In genomic region chr12:109441366-109441765, GRCm38 (mm10) we compare ENCODE assay signal across 8 mouse cellular contexts. TPM values are rescaled to one million over a fixed set of nuclear protein-coding genes. Genes with fewer than 3 reads are reported as not detected.
A peak's percentile ranks its signal among the peaks of the same experiment; 100 is the strongest.
DNase-seq lines count a peak whose midpoint lies in the region; ATAC-seq and TF ChIP-seq lines count a peak whose summit lies in the region.

No protein-coding gene starts in this region.

- no peaks in the 10 kb centered on the region for H3K27me3 ChIP-seq in lung, postnatal 0 days (replicated peaks; ENCODE audit: insufficient read depth, low read length)
- 0 out of 2 replicates have a peak, but pooled peaks cover 3% of the 10 kb centered on the region for H3K27me3 ChIP-seq in stomach, embryonic 15.5 days (replicated peaks)

- peaks cover 24% of the 10 kb centered on the region for H3K4me1 ChIP-seq in lung, postnatal 0 days (ENCODE audit: insufficient read depth, low read depth, low read length)
- peaks cover 77% of the 10 kb centered on the region for H3K4me1 ChIP-seq in stomach, embryonic 15.5 days

- no peak for TF ChIP-seq EP300 in lung, postnatal 0 days (IDR thresholded peaks at IDR 0.05)

- no peak overlapping the region for H3K4me2 ChIP-seq in lung, postnatal 0 days (replicated peaks; ENCODE audit: low read depth, low read length)
- 0 out of 2 replicates have a peak overlapping the region, but pooled peaks have one; percentile 11 for H3K4me2 ChIP-seq in stomach, embryonic 15.5 days

- 13% methylated on average over 6 of the region's 6 CpGs for WGBS in lung, postnatal 0 days
- 13% methylated on average over 6 of the region's 6 CpGs for WGBS in stomach, embryonic 15.5 days

- peak overlapping the region; percentile 32; the same call in 1 of the 2 replicates for H3K27ac ChIP-seq in lung, postnatal 0 days (ENCODE audit: low read length)
- H3K27ac ChIP-seq in stomach, embryonic 15.5 days = peak overlapping the region; percentile 51

- no peak overlapping the region for H3K9ac ChIP-seq in lung, postnatal 0 days (replicated peaks; ENCODE audit: low read depth)
- H3K9ac ChIP-seq in stomach, embryonic 15.5 days = no peak overlapping the region

- peak; percentile 34 to 37 for DNase-seq in frontal cortex, postnatal 14 days (ENCODE audit: low spot score in 2 of 2)
- no peak for DNase-seq in frontal cortex, postnatal 25 days (ENCODE audit: low spot score in 2 of 2)
- DNase-seq in right cerebral cortex, adult 18-20 months = peak; percentile 76
- DNase-seq in right cerebral cortex, postnatal 4 days = no peak
- peak; percentile 60 for DNase-seq in lung, postnatal 0 days (ENCODE audit: low spot score)
- no peak for DNase-seq in adrenal gland, adult 8-10 months
- DNase-seq in urinary bladder, postnatal 36 days (ENCODE audit: low spot score in 2 of 2) = no peak

- TF ChIP-seq CTCF in lung, postnatal 0 days (IDR thresholded peaks at IDR 0.05) = no peak

- no peaks in the 10 kb centered on the region for H3K9me3 ChIP-seq in lung, postnatal 0 days (ENCODE audit: low read length)
- no peaks in the 10 kb centered on the region for H3K9me3 ChIP-seq in stomach, embryonic 15.5 days

- ATAC-seq in lung, postnatal 0 days = peak; percentile 39
- no peak for ATAC-seq in stomach, embryonic 15.5 days (ENCODE audit: insufficient read depth, low FRiP score, low read depth)

- no peak overlapping the region for H3K4me3 ChIP-seq in lung, postnatal 0 days (ENCODE audit: low read depth, low read length)
- no peak overlapping the region for H3K4me3 ChIP-seq in stomach, embryonic 15.5 days (replicated peaks)

- no peaks in the 10 kb centered on the region for H3K36me3 ChIP-seq in lung, postnatal 0 days (ENCODE audit: insufficient read depth, low read length)
- H3K36me3 ChIP-seq in stomach, embryonic 15.5 days = no peaks in the 10 kb centered on the region

RNA-seq across cellular contexts. Expression of gene Dlk1, which starts 11.3 kb away (rescaled TPM):
- polyA plus RNA-seq in lung, postnatal 0 days (2015; fragmentation: Nextera tagmentation; extraction: Ambion mirVana) = 176 and 364 TPM in 2 replicates
- polyA plus RNA-seq in stomach, embryonic 15.5 days (2015; fragmentation: Nextera tagmentation; extraction: Ambion mirVana) = 487 and 492 TPM in 2 replicates
- 1,000 to 10,000 TPM in 1 of 4 experiments, 100 to 1,000 TPM in 3; 841 to 1,077 (median 912) TPM for total RNA-seq in adrenal gland, adult 8-10 months (2022)

Comparison
In these comparisons a context has a peak if more than half of its experiments do, and no peak if none do; other contexts are left out.
1. DNase-seq: peak in frontal cortex, postnatal 14 days (2 of 2), right cerebral cortex, adult 18-20 months (single experiment) and lung, postnatal 0 days (single experiment); none in frontal cortex, postnatal 25 days (0 of 2), right cerebral cortex, postnatal 4 days (single experiment), adrenal gland, adult 8-10 months (single experiment) and urinary bladder, postnatal 36 days (0 of 2).